Mouse (Mus musculus): ENCODE results near the gene Clps. TPM values are rescaled to one million over a fixed set of nuclear protein-coding genes. Genes with fewer than 3 reads are reported as not detected.
A peak's percentile ranks its signal among the peaks of the same experiment; 100 is the strongest.

The Clps gene
- polyA plus RNA-seq, 1 experiment from 2014 or later = 1,810 TPM

DNA sequence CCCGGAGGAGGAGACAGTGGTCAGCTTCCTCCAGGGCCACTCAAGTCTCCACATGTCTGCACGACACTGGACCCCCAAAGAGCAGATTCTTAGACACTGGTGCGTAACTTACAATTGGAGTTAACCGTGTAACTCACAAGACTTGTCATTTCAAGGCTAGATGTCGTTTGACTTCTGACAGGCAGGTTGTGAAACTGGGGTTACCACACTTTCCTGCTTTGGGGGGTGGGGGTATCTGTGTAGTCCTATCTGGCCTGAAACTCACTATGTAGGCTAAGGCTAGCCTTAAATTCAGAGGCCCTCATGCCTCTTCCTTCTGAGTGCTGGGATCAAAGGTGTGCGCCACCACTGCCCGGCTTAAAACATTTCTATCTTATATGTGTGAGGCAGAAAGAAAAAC, 28.0 kb downstream of the Clps start:
- no peaks in the 10 kb centered on the region for H3K9me3 ChIP-seq (ENCODE audit: control insufficient read depth, low read length)
- H3K27ac ChIP-seq (ENCODE audit: low read length) = no peak overlapping the region
- H3K36me3 ChIP-seq (ENCODE audit: control insufficient read depth, insufficient read depth, low read length) = no peaks in the 10 kb centered on the region
- no peak overlapping the region for H3K9ac ChIP-seq (ENCODE audit: low read depth, low read length)
- H3K4me3 ChIP-seq (ENCODE audit: low read length) = no peak overlapping the region
- H3K27me3 ChIP-seq (replicated peaks; ENCODE audit: control insufficient read depth, insufficient read depth, low read length) = no peaks in the 10 kb centered on the region
- ATAC-seq = no peak
- WGBS = 84% methylated on average over 7 of the region's 7 CpGs
- H3K4me1 ChIP-seq (ENCODE audit: control insufficient read depth, insufficient read depth, low read length) = peaks cover 6% of the 10 kb centered on the region
- no peak overlapping the region for H3K4me2 ChIP-seq (ENCODE audit: low read depth, low read length)

GRCm38 (mm10) chr17:28531946-28532345, 28.6 kb downstream of the Clps start:
- no peaks in the 10 kb centered on the region for H3K27me3 ChIP-seq (replicated peaks; ENCODE audit: control insufficient read depth, insufficient read depth, low read length)
- no peak overlapping the region for H3K27ac ChIP-seq (ENCODE audit: low read length)
- no peak overlapping the region for H3K4me2 ChIP-seq (ENCODE audit: low read depth, low read length)
- H3K9me3 ChIP-seq (ENCODE audit: control insufficient read depth, low read length) = no peaks in the 10 kb centered on the region
- ATAC-seq = 0 out of 2 replicates have a peak, but pooled peaks have one; percentile 50
- no peak overlapping the region for H3K9ac ChIP-seq (ENCODE audit: low read depth, low read length)
- no peaks in the 10 kb centered on the region for H3K36me3 ChIP-seq (ENCODE audit: control insufficient read depth, insufficient read depth, low read length)
- 21% methylated on average over 18 of the region's 18 CpGs for WGBS
- H3K4me1 ChIP-seq (ENCODE audit: control insufficient read depth, insufficient read depth, low read length) = peaks cover 12% of the 10 kb centered on the region
- H3K4me3 ChIP-seq (ENCODE audit: low read length) = no peak overlapping the region

- H3K9ac ChIP-seq (ENCODE audit: low read depth, low read length) = no peak within 1 kb of the TSS
- H3K27me3 ChIP-seq (replicated peaks; ENCODE audit: control insufficient read depth, insufficient read depth, low read length) = no peaks in the 10 kb centered on the region
- peaks cover 12% of the 10 kb centered on the region for H3K4me1 ChIP-seq (ENCODE audit: control insufficient read depth, insufficient read depth, low read length)
- no peak within 1 kb of the TSS for H3K4me3 ChIP-seq (ENCODE audit: low read length)
- H3K27ac ChIP-seq (ENCODE audit: low read length) = no peak within 1 kb of the TSS
- H3K4me2 ChIP-seq (ENCODE audit: low read depth, low read length) = no peak within 1 kb of the TSS
- H3K36me3 ChIP-seq (ENCODE audit: control insufficient read depth, insufficient read depth, low read length) = no peaks in the 10 kb centered on the region
- ATAC-seq = no peak
- H3K9me3 ChIP-seq (ENCODE audit: control insufficient read depth, low read length) = no peaks in the 10 kb centered on the region
- 85% methylated on average over 6 of the region's 6 CpGs for WGBS
Measured at GRCm38 (mm10) chr17:28530506-28530905, 30.1 kb downstream of the Clps start, which contains the start of gene Armc12. Gene Armc12 (plus strand): TSS chr17:28530806.

GRCm38 (mm10) chr17:28529116-28529515, 31.4 kb downstream of the Clps start:
- no peaks in the 10 kb centered on the region for H3K27me3 ChIP-seq (replicated peaks; ENCODE audit: control insufficient read depth, insufficient read depth, low read length)
- H3K4me3 ChIP-seq (ENCODE audit: low read length) = no peak overlapping the region
- no peak for ATAC-seq
- no peak overlapping the region for H3K4me2 ChIP-seq (ENCODE audit: low read depth, low read length)
- no peak overlapping the region for H3K27ac ChIP-seq (ENCODE audit: low read length)
- H3K9me3 ChIP-seq (ENCODE audit: control insufficient read depth, low read length) = no peaks in the 10 kb centered on the region
- peaks cover 12% of the 10 kb centered on the region for H3K4me1 ChIP-seq (ENCODE audit: control insufficient read depth, insufficient read depth, low read length)
- no peaks in the 10 kb centered on the region for H3K36me3 ChIP-seq (ENCODE audit: control insufficient read depth, insufficient read depth, low read length)
- WGBS = 71% methylated on average over 4 of the region's 4 CpGs
- no peak overlapping the region for H3K9ac ChIP-seq (ENCODE audit: low read depth, low read length)

DNA sequence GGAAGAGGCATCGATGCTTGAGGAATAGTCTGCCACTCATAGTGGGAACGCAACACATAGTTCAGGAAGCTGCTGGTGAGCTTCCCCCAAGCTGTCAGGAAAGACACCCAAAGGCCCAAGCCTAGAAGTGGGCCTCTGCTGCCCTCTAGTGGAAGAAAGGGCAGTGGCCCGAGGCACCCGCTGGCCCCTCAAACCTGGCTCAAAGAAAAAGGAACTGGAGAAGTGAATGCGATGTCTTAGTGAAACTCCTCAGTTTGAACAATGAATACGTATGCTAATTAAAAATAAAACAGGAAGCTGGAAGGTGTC, 32.6 kb downstream of the Clps start:
- WGBS = 4% methylated on average over 6 of the region's 6 CpGs
- H3K4me2 ChIP-seq (ENCODE audit: low read depth, low read length) = peak overlapping the region; percentile 37
- ATAC-seq = peak; percentile 62

GRCm38 (mm10) chr17:28527184-28528042, 33.2 kb downstream of the Clps start:
- no peaks in the 10 kb centered on the region for H3K27me3 ChIP-seq (replicated peaks; ENCODE audit: control insufficient read depth, insufficient read depth, low read length)
- H3K9ac ChIP-seq (ENCODE audit: low read depth, low read length) = 0 out of 2 replicates have a peak overlapping the region, but pooled peaks have one; percentile 20
- no peaks in the 10 kb centered on the region for H3K9me3 ChIP-seq (ENCODE audit: control insufficient read depth, low read length)
- H3K36me3 ChIP-seq (ENCODE audit: control insufficient read depth, insufficient read depth, low read length) = no peaks in the 10 kb centered on the region
- no peak overlapping the region for H3K27ac ChIP-seq (ENCODE audit: low read length)
- H3K4me3 ChIP-seq (ENCODE audit: low read length) = no peak overlapping the region
- 36% methylated on average over 12 of the region's 12 CpGs for WGBS
- peak overlapping the region; percentile 37 for H3K4me2 ChIP-seq (ENCODE audit: low read depth, low read length)
- H3K4me1 ChIP-seq (ENCODE audit: control insufficient read depth, insufficient read depth, low read length) = peaks cover 18% of the 10 kb centered on the region
- no peak; the same call in 1 of the 2 replicates for ATAC-seq

More for the DNA sequence above, 32.6 kb downstream of the Clps start:
- no peak overlapping the region for H3K4me3 ChIP-seq (ENCODE audit: low read length)
- H3K27ac ChIP-seq (ENCODE audit: low read length) = no peak overlapping the region
- H3K27me3 ChIP-seq (replicated peaks; ENCODE audit: control insufficient read depth, insufficient read depth, low read length) = no peaks in the 10 kb centered on the region
- no peaks in the 10 kb centered on the region for H3K36me3 ChIP-seq (ENCODE audit: control insufficient read depth, insufficient read depth, low read length)
- no peaks in the 10 kb centered on the region for H3K9me3 ChIP-seq (ENCODE audit: control insufficient read depth, low read length)
- peaks cover 18% of the 10 kb centered on the region for H3K4me1 ChIP-seq (ENCODE audit: control insufficient read depth, insufficient read depth, low read length)
- 0 out of 2 replicates have a peak overlapping the region, but pooled peaks have one; percentile 20 for H3K9ac ChIP-seq (ENCODE audit: low read depth, low read length)

DNA sequence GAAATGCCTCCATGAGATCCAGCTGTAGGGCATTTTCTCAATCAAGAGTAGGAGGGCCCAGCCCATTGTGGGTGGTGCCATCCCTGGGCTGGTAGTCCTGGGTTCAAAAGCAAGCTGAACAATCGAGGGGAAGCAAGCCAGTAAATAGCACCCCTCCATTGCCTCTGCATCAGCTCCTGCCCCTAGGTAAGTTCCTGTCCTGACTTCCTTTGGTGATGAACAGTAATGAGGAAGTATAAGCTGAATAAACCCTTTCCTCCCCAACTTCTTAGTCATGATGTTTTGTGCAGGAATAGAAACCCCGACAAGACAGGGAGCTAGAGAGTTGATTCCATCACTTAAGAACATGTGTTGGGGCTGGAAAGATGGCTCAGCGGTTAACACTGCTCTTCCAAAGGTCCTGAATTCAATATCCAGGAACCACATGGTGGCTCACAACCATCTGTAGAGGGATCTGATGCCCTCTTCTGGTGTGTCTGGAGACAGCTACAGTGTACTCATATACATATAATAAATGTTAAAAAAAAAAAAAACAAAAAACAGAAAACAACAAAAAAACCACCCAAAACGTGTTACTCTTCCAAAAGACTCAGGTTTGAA, 35.6 kb downstream of the Clps start:
- Histone ChIP-seq H3K4me2 (ENCODE audit: low read depth, low read length) (no peak overlapping the region), H3K27ac (ENCODE audit: low read length) (no peak overlapping the region), H3K4me3 (ENCODE audit: low read length) (no peak overlapping the region), H3K36me3 (ENCODE audit: control insufficient read depth, insufficient read depth, low read length) (no peaks in the 10 kb centered on the region), H3K9me3 (ENCODE audit: control insufficient read depth, low read length) (no peaks in the 10 kb centered on the region), H3K27me3 (replicated peaks; ENCODE audit: control insufficient read depth, insufficient read depth, low read length) (no peaks in the 10 kb centered on the region), H3K9ac (ENCODE audit: low read depth, low read length) (no peak overlapping the region), H3K4me1 (ENCODE audit: control insufficient read depth, insufficient read depth, low read length) (peaks cover 31% of the 10 kb centered on the region)
- 76% methylated on average over 4 of the region's 4 CpGs for WGBS
- no peak for ATAC-seq

DNA sequence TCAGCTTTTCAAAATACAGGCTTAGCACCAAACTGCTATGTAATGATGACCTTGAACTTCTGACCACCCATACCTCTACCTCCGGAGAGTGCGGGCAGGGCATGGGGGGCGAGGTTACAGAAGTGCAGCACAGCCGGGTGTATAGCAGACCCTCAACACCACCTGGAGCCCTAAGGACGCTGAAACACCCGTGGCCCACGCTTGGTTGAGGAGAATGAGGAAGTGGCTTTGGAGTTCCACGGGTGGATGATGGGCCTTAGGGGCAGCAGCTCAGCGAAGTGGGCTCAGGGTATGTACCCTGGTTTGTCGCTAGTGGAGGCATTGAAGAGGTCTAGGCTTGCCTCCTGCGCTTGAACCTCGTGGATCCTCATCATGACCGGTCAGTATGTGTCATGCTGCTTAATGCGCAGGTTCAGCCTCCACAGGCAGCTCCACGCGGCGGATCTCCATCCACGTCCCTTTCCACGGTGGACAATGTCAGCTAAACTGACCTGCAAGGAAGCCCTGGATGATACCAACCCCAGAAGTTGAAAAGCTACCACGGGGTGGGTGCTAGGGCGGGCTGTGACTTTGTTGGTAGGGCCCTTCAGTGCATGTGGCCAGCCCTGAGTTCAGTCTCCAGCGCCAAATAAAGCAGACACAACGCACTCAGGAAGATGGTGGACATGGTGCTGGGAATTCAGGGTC, 36.4 kb downstream of the Clps start:
- H3K27ac ChIP-seq (ENCODE audit: low read length) = no peak overlapping the region
- no peak overlapping the region for H3K4me2 ChIP-seq (ENCODE audit: low read depth, low read length)
- WGBS = 82% methylated on average over 23 of the region's 23 CpGs
- no peaks in the 10 kb centered on the region for H3K9me3 ChIP-seq (ENCODE audit: control insufficient read depth, low read length)
- no peak for ATAC-seq
- no peak overlapping the region for H3K9ac ChIP-seq (ENCODE audit: low read depth, low read length)
- no peaks in the 10 kb centered on the region for H3K36me3 ChIP-seq (ENCODE audit: control insufficient read depth, insufficient read depth, low read length)
- H3K4me1 ChIP-seq (ENCODE audit: control insufficient read depth, insufficient read depth, low read length) = peaks cover 31% of the 10 kb centered on the region
- H3K27me3 ChIP-seq (replicated peaks; ENCODE audit: control insufficient read depth, insufficient read depth, low read length) = no peaks in the 10 kb centered on the region
- H3K4me3 ChIP-seq (ENCODE audit: low read length) = no peak overlapping the region; the same call in 1 of the 2 replicates

- H3K9me3 ChIP-seq (ENCODE audit: control insufficient read depth, low read length) = no peaks in the 10 kb centered on the region
- no peak; the same call in 1 of the 2 replicates for ATAC-seq
- 9% methylated on average over 28 of the region's 28 CpGs for WGBS
- H3K4me3 ChIP-seq (ENCODE audit: low read length) = peak overlapping the region; percentile 70
- no peaks in the 10 kb centered on the region for H3K36me3 ChIP-seq (ENCODE audit: control insufficient read depth, insufficient read depth, low read length)
- peak overlapping the region; percentile 97 for H3K4me2 ChIP-seq (ENCODE audit: low read depth, low read length)
- H3K27ac ChIP-seq (ENCODE audit: low read length) = peak overlapping the region; percentile 88
- peak overlapping the region; percentile 79 for H3K9ac ChIP-seq (ENCODE audit: low read depth, low read length)
- H3K4me1 ChIP-seq (ENCODE audit: control insufficient read depth, insufficient read depth, low read length) = peaks cover 36% of the 10 kb centered on the region
- H3K27me3 ChIP-seq (replicated peaks; ENCODE audit: control insufficient read depth, insufficient read depth, low read length) = no peaks in the 10 kb centered on the region
Measured at GRCm38 (mm10) chr17:28523355-28524008, 37.1 kb downstream of the Clps start.

Measured in intestine, embryonic 16.5 days (tissue).